Mouse (Mus musculus) hindbrain, embryonic 15.5 days (tissue): ENCODE measurements around the gene Dnaja2. TPM values are rescaled to one million over a fixed set of nuclear protein-coding genes. Genes with fewer than 3 reads are reported as not detected.
A peak's percentile ranks its signal among the peaks of the same experiment; 100 is the strongest.

ENCODE experiments used
- ATAC-seq: fragments of 200-750 bp; cut with Nextera tagmentation; 2 replicates; pipeline ENCODE4 v1.8.0; 2017; ENCODE audit warnings: low read depth, moderate number of reproducible peaks, moderate TSS enrichment; ENCODE audit not compliant: low FRiP score
- H3K27ac ChIP-seq: fragments of 300-500 bp; sonication (generic); replicated peaks from 2 replicates; pipeline ENCODE4 v1.5.1; 2015; ENCODE audit warnings: mild to moderate bottlenecking, inconsistent platforms
- H3K27me3 ChIP-seq: fragments of 300-500 bp; sonication (generic); 2 replicates; pipeline ENCODE4 v1.6.1; 2015; ENCODE audit warnings: control low read depth, inconsistent platforms
- H3K36me3 ChIP-seq: fragments of 300-500 bp; sonication (generic); 2 replicates; pipeline ENCODE4 v1.6.1; 2015; ENCODE audit warnings: control low read depth, inconsistent platforms
- H3K4me1 ChIP-seq: fragments of 300-500 bp; sonication (generic); replicated peaks from 2 replicates; pipeline ENCODE4 v1.6.1; 2015; ENCODE audit warnings: control low read depth, inconsistent platforms
- H3K4me2 ChIP-seq: fragments of 300-500 bp; sonication (generic); 2 replicates; pipeline ENCODE4 v1.6.1; 2015; ENCODE audit warnings: moderate library complexity, mild to moderate bottlenecking, inconsistent platforms
- H3K4me3 ChIP-seq: fragments of 300-500 bp; sonication (generic); 2 replicates; pipeline ENCODE4 v1.5.1; 2015; ENCODE audit warnings: mild to moderate bottlenecking, inconsistent platforms
- H3K9ac ChIP-seq: fragments of 300-500 bp; sonication (generic); 2 replicates; pipeline ENCODE4 v1.6.1; 2015; ENCODE audit warnings: inconsistent platforms
- H3K9me3 ChIP-seq: fragments of 300-500 bp; sonication (generic); 2 replicates; pipeline ENCODE4 v1.6.1; 2016; ENCODE audit warnings: control low read depth, inconsistent platforms
- WGBS: fragments of 180-500 bp; shearing (Covaris S2); methylation state at CpG from one replicate; pipeline ENCODE4 v1.1.7; 2015; 5-methylcytosine and 5-hydroxymethylcytosine counted together
- polyA plus RNA-seq: library from polyadenylated mRNA; unstranded; fragments of >200 nt; fragmentation: Nextera tagmentation; extraction: Ambion mirVana; gene quantifications from 2 replicates; pipeline ENCODE4 v1.2.1, GENCODE M21; 2015

The Dnaja2 gene
- polyA plus RNA-seq, 1 experiment from 2014 or later = 167 TPM

DNA sequence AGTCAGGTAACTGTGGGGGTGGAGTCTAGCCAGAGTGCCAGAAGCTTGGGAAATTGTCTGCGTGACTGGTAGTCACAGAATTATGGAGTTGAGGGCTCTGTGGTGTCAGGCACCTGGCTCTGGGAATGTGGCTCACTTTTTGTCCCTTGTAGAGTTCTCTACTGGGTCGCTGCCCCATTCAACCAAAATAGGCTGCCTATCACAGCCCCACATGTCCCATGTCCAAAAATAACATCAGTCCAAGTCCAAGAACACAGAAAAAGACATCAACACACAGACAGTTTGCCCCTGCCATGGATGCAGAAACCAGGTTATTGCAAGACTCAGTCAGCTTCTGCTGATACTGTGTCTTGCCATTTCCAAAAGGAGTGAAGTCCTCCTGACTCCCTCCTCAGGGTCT lies 33.5 kb upstream of the Dnaja2 start:
- Histone ChIP-seq H3K27ac (no peak overlapping the region), H3K4me2 (no peak overlapping the region), H3K9me3 (no peaks in the 10 kb centered on the region), H3K9ac (no peak overlapping the region), H3K4me1 (no peaks in the 10 kb centered on the region), H3K4me3 (no peak overlapping the region), H3K27me3 (no peaks in the 10 kb centered on the region), H3K36me3 (no peaks in the 10 kb centered on the region)
- ATAC-seq = no peak
- 97% methylated on average over 2 of the region's 2 CpGs for WGBS

GRCm38 (mm10) chr8:85577666-85578065 lies 22.5 kb upstream of the Dnaja2 start:
- no peaks in the 10 kb centered on the region for H3K9me3 ChIP-seq
- no peak overlapping the region for H3K4me2 ChIP-seq
- ATAC-seq = no peak
- 93% methylated on average over 3 of the region's 3 CpGs for WGBS
- H3K9ac ChIP-seq = no peak overlapping the region
- no peak overlapping the region for H3K4me3 ChIP-seq
- no peak overlapping the region for H3K27ac ChIP-seq
- H3K27me3 ChIP-seq = no peaks in the 10 kb centered on the region
- H3K36me3 ChIP-seq = no peaks in the 10 kb centered on the region
- no peaks in the 10 kb centered on the region for H3K4me1 ChIP-seq

DNA sequence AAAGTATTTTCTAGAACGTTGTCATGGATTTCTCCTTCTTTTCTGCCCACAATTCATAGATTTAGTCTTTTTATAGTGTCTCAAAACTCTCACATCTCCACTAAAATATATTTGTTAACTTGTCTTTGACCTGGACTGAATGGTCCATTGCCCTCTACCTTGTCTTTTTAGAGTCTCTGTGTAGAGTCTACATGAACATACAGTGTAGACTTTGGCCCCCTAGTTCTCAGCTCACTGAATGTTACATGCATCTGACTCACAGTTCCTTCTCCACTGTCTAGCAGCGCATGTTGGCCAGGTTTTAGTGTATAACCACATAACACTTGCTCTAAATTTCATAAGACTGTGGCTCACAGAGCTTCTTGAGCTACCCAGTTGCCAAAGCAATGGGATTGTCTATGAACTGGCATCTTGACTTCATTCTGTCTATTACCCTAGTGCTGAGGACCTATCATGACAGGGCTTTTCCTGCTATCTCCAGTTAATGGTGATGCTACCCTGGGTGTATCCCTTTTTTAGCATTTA lies 18.9 kb upstream of the Dnaja2 start:
- H3K4me1 ChIP-seq = no peaks in the 10 kb centered on the region
- H3K4me2 ChIP-seq = no peak overlapping the region
- H3K27me3 ChIP-seq = no peaks in the 10 kb centered on the region
- H3K4me3 ChIP-seq = no peak overlapping the region
- H3K9me3 ChIP-seq = no peaks in the 10 kb centered on the region
- no peak overlapping the region for H3K27ac ChIP-seq
- no peaks in the 10 kb centered on the region for H3K36me3 ChIP-seq
- H3K9ac ChIP-seq = no peak overlapping the region
- no peak for ATAC-seq
- 89% methylated on average over 2 of the region's 2 CpGs for WGBS

DNA sequence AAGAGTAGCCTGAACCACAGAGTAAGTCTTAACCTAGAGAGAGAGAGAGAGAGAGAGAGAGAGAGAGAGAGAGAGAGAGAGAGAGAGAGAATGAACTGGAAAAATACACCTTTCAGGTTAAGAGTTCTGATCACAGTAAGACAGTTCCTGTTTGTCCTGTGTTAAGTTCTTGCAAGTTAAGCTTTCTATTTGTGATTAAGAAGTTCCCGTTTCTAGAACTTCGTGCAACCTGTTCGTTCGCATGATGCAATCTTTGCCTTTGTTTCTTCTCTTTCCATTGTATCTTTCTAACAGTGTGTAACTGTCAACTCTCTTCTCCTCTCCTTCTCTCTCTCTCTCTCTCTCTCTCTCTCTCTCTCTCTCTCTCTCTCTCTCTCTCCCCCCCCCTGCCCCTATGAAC lies 15.3 kb upstream of the Dnaja2 start:
- Histone ChIP-seq H3K27me3 (no peaks in the 10 kb centered on the region), H3K27ac (no peak overlapping the region), H3K4me1 (no peaks in the 10 kb centered on the region), H3K36me3 (no peaks in the 10 kb centered on the region), H3K9ac (no peak overlapping the region), H3K4me3 (no peak overlapping the region), H3K9me3 (no peaks in the 10 kb centered on the region), H3K4me2 (no peak overlapping the region)
- WGBS = 93% methylated on average over 4 of the region's 4 CpGs
- no peak for ATAC-seq

GRCm38 (mm10) chr8:85567801-85568200 lies 12.7 kb upstream of the Dnaja2 start:
- Histone ChIP-seq H3K9me3 (no peaks in the 10 kb centered on the region), H3K9ac (no peak overlapping the region), H3K27ac (no peak overlapping the region), H3K36me3 (no peaks in the 10 kb centered on the region), H3K4me1 (no peaks in the 10 kb centered on the region), H3K4me3 (no peak overlapping the region), H3K4me2 (no peak overlapping the region), H3K27me3 (no peaks in the 10 kb centered on the region)
- no peak for ATAC-seq
- 96% methylated on average over 2 of the region's 2 CpGs for WGBS

DNA sequence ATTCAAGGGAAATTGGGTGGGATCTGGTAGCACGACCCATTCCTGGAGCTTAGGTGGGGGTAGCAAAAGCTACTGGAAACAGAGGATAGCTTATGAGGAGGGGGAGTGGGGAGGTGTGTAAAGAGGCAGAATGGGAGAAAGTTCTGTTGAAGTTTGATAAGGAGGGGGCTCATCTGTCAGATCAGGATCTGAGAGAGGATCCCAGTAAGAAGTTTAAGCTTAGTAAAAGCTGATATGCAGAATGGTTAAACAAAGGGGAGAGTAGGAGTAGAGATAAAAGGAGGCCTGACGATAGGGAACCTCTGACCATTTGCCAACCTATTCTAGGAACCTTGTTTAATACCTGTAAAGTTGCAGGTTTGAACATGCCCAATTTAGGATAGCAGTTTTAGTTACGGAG lies 10.0 kb upstream of the Dnaja2 start:
- 84% methylated on average over 3 of the region's 3 CpGs for WGBS

DNA sequence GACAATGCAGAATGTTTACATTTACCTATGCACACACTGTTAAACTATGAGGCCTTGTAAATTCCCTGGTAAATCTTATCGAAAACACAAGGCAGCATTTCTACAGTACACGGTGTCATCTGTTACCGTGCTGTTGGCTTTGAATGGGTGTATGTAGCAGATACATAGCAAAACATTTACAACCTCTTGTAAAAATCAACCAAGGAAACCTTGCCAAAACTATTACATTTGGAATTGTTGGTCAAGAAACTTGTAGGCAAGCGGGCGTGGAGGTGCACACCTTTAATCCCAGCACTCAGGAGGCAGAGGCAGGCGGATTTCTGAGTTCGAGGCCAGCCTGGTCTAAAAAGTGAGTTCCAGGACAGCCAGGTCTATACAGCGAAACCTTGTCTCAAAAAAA lies 8.2 kb upstream of the Dnaja2 start:
- Histone ChIP-seq H3K36me3 (no peaks in the 10 kb centered on the region), H3K4me1 (no peaks in the 10 kb centered on the region), H3K4me3 (no peak overlapping the region), H3K27me3 (no peaks in the 10 kb centered on the region), H3K27ac (no peak overlapping the region), H3K9me3 (no peaks in the 10 kb centered on the region), H3K9ac (no peak overlapping the region), H3K4me2 (no peak overlapping the region)
- WGBS = 96% methylated on average over 8 of the region's 8 CpGs
- no peak for ATAC-seq

More for the DNA sequence above, 10.0 kb upstream of the Dnaja2 start:
- no peaks in the 10 kb centered on the region for H3K27me3 ChIP-seq
- no peaks in the 10 kb centered on the region for H3K36me3 ChIP-seq
- no peak overlapping the region for H3K4me3 ChIP-seq
- H3K4me2 ChIP-seq = no peak overlapping the region
- no peaks in the 10 kb centered on the region for H3K4me1 ChIP-seq
- no peak for ATAC-seq
- no peak overlapping the region for H3K27ac ChIP-seq
- no peak overlapping the region for H3K9ac ChIP-seq
- no peaks in the 10 kb centered on the region for H3K9me3 ChIP-seq

DNA sequence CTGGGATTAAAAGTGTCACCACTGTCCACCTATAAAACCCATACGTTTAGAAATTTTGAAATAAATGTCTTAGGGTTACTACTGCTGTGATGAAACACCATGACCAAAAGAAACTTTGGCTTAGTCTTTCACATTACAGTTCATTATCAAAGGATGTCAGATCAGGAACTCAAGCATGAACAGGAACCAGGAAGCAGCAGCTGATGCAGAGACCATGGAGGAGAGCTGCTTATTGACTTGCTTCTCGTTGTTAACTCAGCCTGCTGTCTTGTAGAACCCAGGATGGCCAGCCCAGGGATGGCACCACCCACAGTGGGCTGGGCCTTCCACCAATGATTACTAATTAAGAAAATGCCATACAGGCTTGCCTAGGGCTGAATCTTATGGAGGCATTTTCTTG lies 4.8 kb upstream of the Dnaja2 start:
- H3K36me3 ChIP-seq = no peaks in the 10 kb centered on the region
- WGBS = 77% methylated on average over 2 of the region's 2 CpGs
- no peak overlapping the region for H3K4me3 ChIP-seq
- H3K27me3 ChIP-seq = no peaks in the 10 kb centered on the region
- H3K9ac ChIP-seq = no peak overlapping the region
- no peak overlapping the region for H3K27ac ChIP-seq
- no peak for ATAC-seq
- no peaks in the 10 kb centered on the region for H3K9me3 ChIP-seq
- no peak overlapping the region for H3K4me2 ChIP-seq
- H3K4me1 ChIP-seq = peaks cover 9% of the 10 kb centered on the region

DNA sequence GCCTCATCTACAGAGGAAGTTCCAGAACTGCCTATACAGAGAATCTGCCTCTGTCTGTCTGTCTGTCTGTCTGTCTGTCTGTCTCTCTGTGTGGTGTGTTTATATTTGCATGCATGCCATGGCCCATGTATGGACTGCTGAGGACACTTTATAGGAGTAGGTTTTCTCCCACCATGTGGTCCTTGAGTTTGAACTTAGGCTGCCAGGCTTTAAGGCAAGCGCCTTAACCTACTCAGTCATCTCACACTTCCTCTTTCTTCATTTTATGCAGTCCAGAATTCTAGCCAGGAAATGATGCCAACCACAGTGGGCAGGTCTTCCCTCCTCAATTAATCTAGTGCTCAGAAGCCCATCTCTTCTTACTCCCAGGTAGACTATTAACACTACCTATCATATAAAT lies 4.1 kb upstream of the Dnaja2 start:
- WGBS = 83% methylated on average over 1 of the region's 1 CpGs
- no peaks in the 10 kb centered on the region for H3K27me3 ChIP-seq
- ATAC-seq = no peak

DNA sequence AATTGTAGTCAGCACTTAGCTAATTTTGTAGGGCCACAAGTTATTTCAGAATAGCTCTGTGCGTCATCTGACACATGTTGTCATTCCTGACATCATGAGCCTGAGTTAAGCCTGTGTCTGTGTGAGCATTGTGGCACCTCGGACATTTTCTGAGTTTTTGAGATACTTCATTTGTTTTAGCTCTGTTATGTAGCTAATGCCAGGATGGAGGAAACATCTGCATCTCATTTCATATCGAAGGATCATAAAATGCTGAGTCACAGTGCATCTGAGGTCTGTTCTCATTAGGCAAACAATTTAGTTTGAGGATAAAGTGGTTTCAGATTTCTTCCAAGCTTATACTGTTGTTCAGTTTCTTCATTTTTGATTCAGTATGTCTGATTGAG lies 2.5 kb upstream of the Dnaja2 start:
- no peak for ATAC-seq
- WGBS = 85% methylated on average over 3 of the region's 3 CpGs

More for the DNA sequence above, 4.1 kb upstream of the Dnaja2 start:
- H3K9me3 ChIP-seq = no peaks in the 10 kb centered on the region
- no peak overlapping the region for H3K9ac ChIP-seq
- no peaks in the 10 kb centered on the region for H3K36me3 ChIP-seq
- peaks cover 10% of the 10 kb centered on the region for H3K4me1 ChIP-seq
- H3K4me3 ChIP-seq = no peak overlapping the region
- no peak overlapping the region for H3K27ac ChIP-seq
- no peak overlapping the region for H3K4me2 ChIP-seq

DNA sequence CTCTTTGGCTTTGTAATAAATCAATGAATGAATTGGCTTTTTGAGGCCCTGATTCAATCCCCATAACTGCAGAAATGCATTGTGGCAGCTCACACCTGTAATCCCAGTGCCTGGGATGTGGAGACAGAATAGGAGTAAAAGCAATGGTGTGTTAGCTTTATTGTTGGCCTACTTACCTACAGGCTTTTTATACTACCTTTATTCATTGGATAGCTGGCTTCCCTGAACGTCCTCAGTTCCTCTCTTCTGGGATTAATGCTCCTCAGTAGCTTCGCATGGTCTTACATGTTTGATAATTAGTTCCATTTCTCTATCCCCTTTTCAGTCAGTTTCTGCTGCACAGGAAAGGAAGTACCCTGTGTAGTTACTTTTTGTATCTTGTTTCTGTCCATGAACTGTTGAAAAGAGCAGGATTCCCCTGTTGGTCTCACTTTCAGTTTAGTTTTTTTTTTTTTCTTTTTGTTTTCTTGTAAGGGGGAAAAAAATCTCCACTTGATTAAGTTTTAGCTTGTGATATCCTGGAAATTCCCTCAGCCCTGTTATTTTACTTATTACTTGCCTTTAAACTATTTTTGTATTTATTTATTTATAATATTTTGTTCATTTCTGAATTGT lies 1.9 kb upstream of the Dnaja2 start:
- H3K4me3 ChIP-seq = no peak overlapping the region
- WGBS = 88% methylated on average over 2 of the region's 2 CpGs
- H3K4me1 ChIP-seq = peaks cover 22% of the 10 kb centered on the region
- no peak overlapping the region for H3K9ac ChIP-seq
- H3K36me3 ChIP-seq = peaks cover 15% of the 10 kb centered on the region
- no peak for ATAC-seq
- no peaks in the 10 kb centered on the region for H3K27me3 ChIP-seq
- H3K27ac ChIP-seq = no peak overlapping the region
- H3K9me3 ChIP-seq = no peaks in the 10 kb centered on the region
- H3K4me2 ChIP-seq = no peak overlapping the region

More for the DNA sequence above, 2.5 kb upstream of the Dnaja2 start:
- peaks cover 10% of the 10 kb centered on the region; the same call in 1 of the 2 replicates for H3K36me3 ChIP-seq
- no peaks in the 10 kb centered on the region for H3K9me3 ChIP-seq
- H3K27ac ChIP-seq = no peak overlapping the region
- no peak overlapping the region for H3K4me3 ChIP-seq
- H3K27me3 ChIP-seq = no peaks in the 10 kb centered on the region
- no peak overlapping the region for H3K9ac ChIP-seq
- H3K4me1 ChIP-seq = peaks cover 18% of the 10 kb centered on the region
- H3K4me2 ChIP-seq = no peak overlapping the region

GRCm38 (mm10) chr8:85554391-85555180 lies 558 bp downstream of the Dnaja2 start:
- peak overlapping the region; percentile 85 for H3K9ac ChIP-seq
- peaks cover 31% of the 10 kb centered on the region for H3K4me1 ChIP-seq
- H3K36me3 ChIP-seq = peaks cover 18% of the 10 kb centered on the region
- H3K4me2 ChIP-seq = peak overlapping the region; percentile 83
- peak; percentile 91 for ATAC-seq
- H3K27ac ChIP-seq = peak overlapping the region; percentile 93
- under 1% methylated on average over 64 of the region's 66 CpGs for WGBS
- peak overlapping the region; percentile 93 for H3K4me3 ChIP-seq
- H3K27me3 ChIP-seq = no peaks in the 10 kb centered on the region
- H3K9me3 ChIP-seq = no peaks in the 10 kb centered on the region
